Mouse (Mus musculus): ENCODE results near the gene Cfap298. TPM values are rescaled to one million over a fixed set of nuclear protein-coding genes. Genes with fewer than 3 reads are reported as not detected.

Gene Cfap298
- total RNA-seq, 2 experiments from 2014 or later = 27.7 to 118 TPM

Other genes starting within 250 kb of the Cfap298 start
- gene Mis18a, start 207.7 kb downstream of the Cfap298 start, total RNA-seq (2014; fragmentation: Nextera tagmentation) = 47.2 and 51.6 TPM in 2 replicates
- 38.0 and 70.5 TPM in 2 replicates for gene Mis18a, start 207.7 kb downstream of the Cfap298 start, total RNA-seq (2017)
- not detected in 2 replicates for gene Mrap, start 196.9 kb downstream of the Cfap298 start, total RNA-seq (2014; fragmentation: Nextera tagmentation)
- gene Mrap, start 196.9 kb downstream of the Cfap298 start, total RNA-seq (2017) = 0.62 TPM in 1 of 2 replicates, not detected in the other
- gene Urb1, start 124.7 kb downstream of the Cfap298 start, total RNA-seq (2014; fragmentation: Nextera tagmentation) = 22.6 and 23.4 TPM in 2 replicates
- gene Urb1, start 124.7 kb downstream of the Cfap298 start, total RNA-seq (2017) = 12.1 and 15.2 TPM in 2 replicates
- gene Eva1c, start 108.4 kb downstream of the Cfap298 start, total RNA-seq (2014; fragmentation: Nextera tagmentation) = not detected in 2 replicates
- not detected in 2 replicates for gene Eva1c, start 108.4 kb downstream of the Cfap298 start, total RNA-seq (2017)
- gene Synj1, start 76.2 kb upstream of the Cfap298 start, total RNA-seq (2014; fragmentation: Nextera tagmentation) = 35.8 and 46.0 TPM in 2 replicates
- 23.8 and 25.2 TPM in 2 replicates for gene Synj1, start 76.2 kb upstream of the Cfap298 start, total RNA-seq (2017)
- 77.7 and 114 TPM in 2 replicates for gene Paxbp1, start 109.4 kb upstream of the Cfap298 start, total RNA-seq (2014; fragmentation: Nextera tagmentation)
- gene Paxbp1, start 109.4 kb upstream of the Cfap298 start, total RNA-seq (2017) = 77.8 and 112 TPM in 2 replicates
- not detected in 2 replicates for gene 4932438H23Rik, start 160.0 kb upstream of the Cfap298 start, total RNA-seq (2014; fragmentation: Nextera tagmentation)
- 0.88 TPM in 1 of 2 replicates, not detected in the other for gene 4932438H23Rik, start 160.0 kb upstream of the Cfap298 start, total RNA-seq (2017)

All from granulocyte monocyte progenitor cell, adult 5-6 weeks (primary cell).